Mouse (Mus musculus) G1E (cell line): ENCODE results near the gene Tspan5.

Experiments used
- CTCF ChIP-seq: IDR thresholded peaks from 2 replicates; pipeline ENCODE4 v1.5.1; 2012; ENCODE audit warnings: low read depth, low read length, inconsistent platforms, mixed read lengths
- POLR2AphosphoS5 ChIP-seq: IDR thresholded peaks from 2 replicates; pipeline ENCODE4 v1.6.1; 2012; ENCODE audit warnings: low read depth, low read length, inconsistent platforms; ENCODE audit not compliant: insufficient replicate concordance
- TAL1 ChIP-seq: conservative IDR thresholded peaks from 2 replicates; pipeline ENCODE4 v1.6.1; 2012; ENCODE audit warnings: low read depth, low read length, inconsistent platforms, mixed read lengths

GRCm38 (mm10) chr3:138893520-138893919, 151.5 kb downstream of the Tspan5 start:
- no peak for TF ChIP-seq CTCF
- no peak for TF ChIP-seq POLR2AphosphoS5
- TF ChIP-seq TAL1: no peak
